Mouse (Mus musculus) G1E (cell line): Measurements from ENCODE around the gene Atxn7l1. TPM values are rescaled to one million over a fixed set of nuclear protein-coding genes. Genes with fewer than 3 reads are reported as not detected.

Source experiments
- ATAC-seq: 2 replicates; pipeline ENCODE4 v1.8.0; 2016; ENCODE audit warnings: mild to moderate bottlenecking; ENCODE audit not compliant: insufficient number of reproducible peaks, poor library complexity, low FRiP score, severe bottlenecking; ENCODE audit errors: extremely low read depth
- DNase-seq: peaks from one replicate; pipeline ENCODE4 v3.0.0; 2012; ENCODE audit warnings: low spot score
- H3K27me3 ChIP-seq: 2 replicates; pipeline ENCODE4 v1.6.1; 2012; ENCODE audit warnings: mild to moderate bottlenecking, low read length, inconsistent platforms; ENCODE audit not compliant: insufficient read depth
- H3K36me3 ChIP-seq: replicated peaks from 2 replicates; pipeline ENCODE3; 2012; ENCODE audit warnings: mild to moderate bottlenecking, inconsistent platforms
- H3K4me1 ChIP-seq: 2 replicates; pipeline ENCODE4 v1.6.1; 2012; ENCODE audit warnings: low read depth, low read length, inconsistent platforms, mixed read lengths; ENCODE audit not compliant: insufficient read depth
- H3K4me3 ChIP-seq: 2 replicates; pipeline ENCODE4 v1.5.1; 2012; ENCODE audit warnings: low read depth, mild to moderate bottlenecking, inconsistent platforms, low read length, moderate library complexity, mixed read lengths
- H3K9me3 ChIP-seq: replicated peaks from 2 replicates; pipeline ENCODE4 v1.6.1; 2012; ENCODE audit warnings: inconsistent platforms
- CTCF ChIP-seq: IDR thresholded peaks from 2 replicates; pipeline ENCODE4 v1.5.1; 2012; ENCODE audit warnings: low read depth, low read length, inconsistent platforms, mixed read lengths
- GATA1 ChIP-seq: IDR thresholded peaks from 2 replicates; pipeline ENCODE4 v1.6.1; 2012; ENCODE audit warnings: borderline replicate concordance, low read length, inconsistent platforms, mixed read lengths
- GATA2 ChIP-seq: IDR thresholded peaks from 2 replicates; pipeline ENCODE4 v1.6.1; 2012; ENCODE audit warnings: low read depth, low read length, inconsistent platforms, borderline replicate concordance
- POLR2AphosphoS5 ChIP-seq: IDR thresholded peaks from 2 replicates; pipeline ENCODE4 v1.6.1; 2012; ENCODE audit warnings: low read depth, low read length, inconsistent platforms; ENCODE audit not compliant: insufficient replicate concordance
- TAL1 ChIP-seq: conservative IDR thresholded peaks from 2 replicates; pipeline ENCODE4 v1.6.1; 2012; ENCODE audit warnings: low read depth, low read length, inconsistent platforms, mixed read lengths
- polyA plus RNA-seq: library from polyadenylated mRNA; stranded (reverse); fragments of >175 nt; gene quantifications from 2 replicates; pipeline ENCODE4 v1.2.3, GENCODE M21; 2012
- total RNA-seq, 2 experiments: library from RNA; stranded (forward) in 1 of 2; stranded (reverse) in 1 of 2; fragments of 200-1000 nt in 1 of 2; fragments of >200 nt in 1 of 2; fragmentation: Nextera tagmentation in 1 of 2; gene quantifications; 2 replicates each; pipeline ENCODE4 v1.2.3; 2014 to 2017

The Atxn7l1 gene
- total and polyA plus RNA-seq, 3 experiments, result 51.0 to 282 (median 56.6) TPM

DNA sequence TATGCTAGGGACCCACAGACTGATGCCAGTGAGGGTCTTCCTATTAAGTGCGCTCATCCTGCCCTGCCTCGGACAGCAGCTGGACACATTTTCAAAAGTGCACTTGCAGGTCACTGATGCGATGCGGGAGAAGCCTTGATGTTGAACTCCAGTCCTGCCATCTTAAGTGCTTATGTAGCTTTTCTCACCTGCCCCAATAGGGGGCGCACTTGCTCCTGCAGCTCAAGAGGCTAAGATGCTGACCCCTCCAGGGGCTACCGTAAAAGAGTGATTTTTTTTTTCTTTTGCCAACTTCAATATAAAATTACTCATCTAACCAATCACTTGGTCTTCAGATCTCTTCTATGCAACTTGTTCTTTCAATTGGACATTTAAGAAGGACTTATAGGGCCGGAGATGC, 175.1 kb downstream of the Atxn7l1 start:
- H3K4me1 ChIP-seq, result peaks cover 43% of the 10 kb centered on the region
- H3K9me3 ChIP-seq, result no peaks in the 10 kb centered on the region
- peaks cover 94% of the 10 kb centered on the region for H3K36me3 ChIP-seq
- no peaks in the 10 kb centered on the region for H3K27me3 ChIP-seq
- ATAC-seq, result no peak
- no peak overlapping the region for H3K4me3 ChIP-seq
- TF ChIP-seq POLR2AphosphoS5, result no peak
- TF ChIP-seq TAL1, result no peak
- peak; percentile 44; the same call in 1 of the 2 replicates for TF ChIP-seq CTCF
- TF ChIP-seq GATA2, result no peak
- DNase-seq, result no peak

DNA sequence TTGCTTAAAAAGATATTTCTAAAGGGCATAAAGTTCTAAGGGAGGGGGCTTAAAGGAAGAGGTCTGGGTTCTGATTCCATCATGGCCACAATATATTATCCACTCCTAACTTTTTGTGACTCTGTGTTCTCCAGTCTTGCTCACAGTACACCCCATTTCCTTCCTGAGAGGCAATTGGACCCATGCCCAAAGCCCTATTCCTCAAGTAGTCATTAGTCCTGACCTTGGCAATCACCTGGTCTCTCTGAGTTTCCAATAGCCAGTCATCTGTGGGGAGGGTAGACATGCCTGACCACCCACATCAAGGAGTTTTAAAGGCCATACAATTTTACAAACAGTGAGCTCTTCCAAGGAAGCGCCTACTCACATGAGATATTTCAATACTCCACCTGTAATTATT, 176.3 kb downstream of the Atxn7l1 start:
- Histone ChIP-seq H3K9me3 (no peaks in the 10 kb centered on the region), H3K27me3 (no peaks in the 10 kb centered on the region), H3K36me3 (peaks cover 94% of the 10 kb centered on the region), H3K4me1 (peaks cover 31% of the 10 kb centered on the region), H3K4me3 (no peak overlapping the region)
- no peak for ATAC-seq
- no peak for DNase-seq
- TF ChIP-seq GATA1 (no peak), TAL1 (no peak), POLR2AphosphoS5 (no peak), CTCF (no peak), GATA2 (no peak)

DNA sequence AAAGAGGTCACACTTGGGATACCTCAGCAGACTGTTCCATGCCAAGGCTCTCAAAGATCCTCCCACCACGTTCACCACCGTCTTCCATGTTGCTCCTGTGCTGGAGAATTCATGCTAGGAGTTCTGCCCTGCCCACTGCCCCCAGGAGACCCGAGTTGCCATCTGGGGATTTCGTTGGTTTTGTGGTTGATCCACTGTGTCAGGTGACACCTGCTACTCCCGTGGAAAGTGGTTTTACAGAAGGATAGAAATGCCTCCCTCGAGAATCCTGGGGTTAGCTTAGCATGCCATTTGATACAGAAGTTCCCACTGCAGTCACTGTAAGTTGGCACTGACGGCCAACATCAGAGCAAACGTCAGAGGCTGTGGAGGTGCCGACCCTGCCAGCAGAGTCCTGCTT, 177.9 kb downstream of the Atxn7l1 start:
- DNase-seq (no peak), ATAC-seq (no peak)
- H3K36me3 ChIP-seq, result peaks cover 92% of the 10 kb centered on the region
- H3K9me3 ChIP-seq, result no peaks in the 10 kb centered on the region
- H3K4me3 ChIP-seq, result no peak overlapping the region
- TF ChIP-seq POLR2AphosphoS5 (no peak), TAL1 (no peak), GATA1 (no peak), GATA2 (no peak), CTCF (no peak)
- no peaks in the 10 kb centered on the region for H3K27me3 ChIP-seq
- H3K4me1 ChIP-seq, result peaks cover 25% of the 10 kb centered on the region

DNA sequence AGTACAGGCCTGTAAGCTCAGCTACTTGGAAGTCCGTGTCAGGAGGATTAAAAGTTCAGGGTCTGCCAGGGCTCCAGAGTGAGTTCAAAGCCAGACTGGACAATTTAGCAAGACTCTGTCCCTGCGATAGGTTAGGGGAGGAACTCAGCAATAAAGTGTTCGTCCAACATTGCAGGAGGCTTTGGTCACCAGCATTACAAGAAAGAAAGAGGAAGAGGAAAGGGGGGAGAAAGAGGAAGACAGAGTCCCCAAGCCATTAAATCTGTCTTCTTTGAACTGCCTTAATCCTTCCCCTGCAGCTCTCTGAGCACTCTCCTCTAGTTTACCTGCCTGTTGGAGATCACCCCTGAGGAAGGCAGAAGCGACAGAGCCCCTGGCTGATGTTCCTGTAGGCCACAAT, 184.6 kb downstream of the Atxn7l1 start:
- Histone ChIP-seq H3K4me1 (peaks cover 63% of the 10 kb centered on the region), H3K27me3 (no peaks in the 10 kb centered on the region), H3K4me3 (no peak overlapping the region), H3K9me3 (no peaks in the 10 kb centered on the region), H3K36me3 (peaks cover 98% of the 10 kb centered on the region)
- DNase-seq, result no peak
- no peak for ATAC-seq
- no peak for TF ChIP-seq CTCF
- TF ChIP-seq GATA2, result no peak

DNA sequence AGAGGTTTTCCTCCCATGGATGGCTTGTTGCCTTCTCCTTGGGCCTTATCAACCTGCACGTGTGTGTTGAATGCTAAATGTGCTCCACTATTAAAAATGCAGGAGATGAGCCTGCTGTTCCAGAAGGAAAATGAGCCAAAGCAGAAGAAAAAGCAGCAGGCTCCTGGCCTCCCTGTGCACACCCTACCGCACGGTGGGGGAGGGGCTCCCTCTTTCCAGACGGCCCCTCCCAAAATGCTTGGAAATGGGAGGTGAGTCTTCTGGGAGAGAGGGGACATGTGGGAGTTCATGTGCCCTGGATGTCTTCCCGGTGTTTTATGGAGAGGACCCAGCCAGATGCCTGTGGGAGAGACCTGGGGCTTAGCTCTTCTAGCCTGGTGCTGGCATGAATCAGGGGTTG, 185.3 kb downstream of the Atxn7l1 start:
- H3K36me3 ChIP-seq, result peaks cover 98% of the 10 kb centered on the region
- TF ChIP-seq POLR2AphosphoS5 (no peak), TAL1 (no peak), CTCF (no peak), GATA2 (no peak), GATA1 (no peak)
- DNase-seq, result no peak

DNA sequence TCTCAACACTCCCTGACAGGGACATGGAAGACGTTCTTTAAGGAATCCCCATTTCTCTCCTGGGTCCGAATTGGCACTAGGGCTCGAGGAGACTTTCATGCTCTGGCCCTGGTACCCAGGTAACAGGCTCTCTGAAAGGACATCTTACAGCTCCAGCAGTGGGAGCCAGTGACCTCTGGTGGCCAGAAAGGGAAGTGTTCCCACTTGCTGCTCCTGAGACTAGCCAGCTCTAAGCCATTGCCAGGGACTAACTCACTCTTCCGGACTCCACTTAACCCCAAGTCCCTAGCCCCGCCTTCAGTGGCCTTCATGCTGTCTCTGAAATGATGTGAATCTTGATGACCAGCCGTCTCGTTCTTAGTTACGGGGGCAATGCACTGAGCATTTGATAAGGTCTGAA, 186.4 kb downstream of the Atxn7l1 start:
- peak; percentile 74 for DNase-seq
- peak; percentile 74 for ATAC-seq
- TF ChIP-seq TAL1 (no peak), POLR2AphosphoS5 (no peak), CTCF (peak; percentile 100), GATA2 (no peak)
- H3K36me3 ChIP-seq, result peaks cover 98% of the 10 kb centered on the region
- no peaks in the 10 kb centered on the region for H3K27me3 ChIP-seq
- H3K9me3 ChIP-seq, result no peaks in the 10 kb centered on the region
- H3K4me1 ChIP-seq, result peaks cover 71% of the 10 kb centered on the region
- no peak overlapping the region for H3K4me3 ChIP-seq

More for the DNA sequence above, 185.3 kb downstream of the Atxn7l1 start:
- H3K27me3 ChIP-seq, result no peaks in the 10 kb centered on the region
- no peaks in the 10 kb centered on the region for H3K9me3 ChIP-seq
- ATAC-seq, result no peak
- H3K4me3 ChIP-seq, result no peak overlapping the region
- peaks cover 67% of the 10 kb centered on the region for H3K4me1 ChIP-seq

DNA sequence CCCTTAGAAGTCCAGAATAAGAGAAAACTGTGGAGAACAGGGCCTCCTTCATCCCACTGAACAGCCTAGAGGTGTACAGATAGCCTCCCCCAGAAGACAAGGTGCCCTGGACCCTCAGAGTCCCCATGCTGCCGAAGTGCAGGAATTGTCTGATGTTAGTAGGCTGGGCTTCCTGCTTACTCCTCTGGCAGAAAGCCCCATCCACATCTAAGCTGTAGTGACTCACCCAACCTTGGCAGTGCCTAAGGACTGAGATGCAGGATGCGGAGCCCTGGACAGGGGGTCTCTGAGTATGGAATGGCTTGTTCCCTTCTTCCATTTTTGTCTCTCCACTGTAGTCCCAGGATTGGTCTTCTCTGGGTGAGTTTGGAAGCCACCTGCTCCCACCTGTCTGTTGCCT, 187.0 kb downstream of the Atxn7l1 start:
- ATAC-seq, result no peak
- no peak for TF ChIP-seq GATA2
- TF ChIP-seq CTCF, result no peak
- no peak for TF ChIP-seq POLR2AphosphoS5
- no peak for TF ChIP-seq GATA1
- TF ChIP-seq TAL1, result no peak
- Histone ChIP-seq H3K36me3 (peaks cover 98% of the 10 kb centered on the region), H3K4me3 (no peak overlapping the region), H3K27me3 (no peaks in the 10 kb centered on the region), H3K4me1 (peaks cover 71% of the 10 kb centered on the region), H3K9me3 (no peaks in the 10 kb centered on the region)
- no peak for DNase-seq
